ENCODE assay signal across 8 mouse cellular contexts in genomic region chr1:120231334-120231733, GRCm38 (mm10). TPM values are rescaled to one million over a fixed set of nuclear protein-coding genes. Genes with fewer than 3 reads are reported as not detected.
DNase-seq lines count a peak whose midpoint lies in the region.

No protein-coding gene starts in this region.

- H3K27me3 ChIP-seq in midbrain, embryonic 10.5 days (ENCODE audit: low read depth, poor library complexity, severe bottlenecking), result no peaks in the 10 kb centered on the region

- no peaks in the 10 kb centered on the region for H3K36me3 ChIP-seq in midbrain, embryonic 10.5 days

- H3K9me3 ChIP-seq in midbrain, embryonic 10.5 days (replicated peaks), result no peaks in the 10 kb centered on the region

- no peak overlapping the region for H3K27ac ChIP-seq in midbrain, embryonic 10.5 days (replicated peaks)

- H3K4me3 ChIP-seq in midbrain, embryonic 10.5 days, result no peak overlapping the region

- 49% methylated on average over 6 of the region's 6 CpGs for WGBS in midbrain, embryonic 10.5 days

- intact Hi-C loops in gastrocnemius, postnatal 14 days (cut with DNase I; ENCODE audit: low total_unique reads), result no loop called here

- H3K4me1 ChIP-seq in midbrain, embryonic 10.5 days, result no peaks in the 10 kb centered on the region

- DNase-seq in gastrocnemius, postnatal 14 days, result peak; percentile 52
- DNase-seq in gastrocnemius, postnatal 4 days (ENCODE audit: low spot score in 2 of 2), result no peak
- DNase-seq in A20 (ENCODE audit: low read depth, low spot score) (peak; percentile 40), MN1 (ENCODE audit: low spot score) (no peak)
- DNase-seq in adrenal gland, postnatal 10 days, result peak; percentile 62
- peak; percentile 39 to 51 for DNase-seq in frontal cortex, postnatal 36 days (ENCODE audit: low spot score in 2 of 2)
- DNase-seq in layer of hippocampus, adult 18-20 months (ENCODE audit: low spot score in 2 of 2), result peak; percentile 17 to 71
- DNase-seq in midbrain, embryonic 10.5 days (ENCODE audit: low spot score), result peak; percentile 42

RNA-seq across cellular contexts. Expression of gene Steap3, which starts 41.2 kb away (rescaled TPM):
- total RNA-seq in gastrocnemius, postnatal 14 days (2021), result 10 to 100 TPM; 24.0 to 34.6 TPM
- total RNA-seq in gastrocnemius, postnatal 4 days (2021), result 10 to 100 TPM; 44.1 to 46.3 TPM
- 10 to 100 TPM; 27.8 to 36.7 TPM for total RNA-seq in adrenal gland, postnatal 10 days (2021)
- total RNA-seq in layer of hippocampus, adult 18-20 months (2021), result 1 to 10 TPM; 5.4 to 6.3 TPM
- polyA plus RNA-seq in midbrain, embryonic 10.5 days (2016; fragmentation: Nextera tagmentation; extraction: Ambion mirVana), result 3.4 and 3.5 TPM in 2 replicates

Comparison
In these comparisons a context has a peak if more than half of its experiments do, and no peak if none do; other contexts are left out.
1. DNase-seq: peak in gastrocnemius, postnatal 14 days (single experiment), A20 (single experiment), adrenal gland, postnatal 10 days (single experiment), frontal cortex, postnatal 36 days (2 of 2), layer of hippocampus, adult 18-20 months (2 of 2) and midbrain, embryonic 10.5 days (single experiment); none in gastrocnemius, postnatal 4 days (0 of 2) and MN1 (single experiment).